Mouse (Mus musculus) bone marrow macrophage, adult 2 months (primary cell): ENCODE data around the gene Cep126. TPM values are rescaled to one million over a fixed set of nuclear protein-coding genes. Genes with fewer than 3 reads are reported as not detected.
A peak's percentile ranks its signal among the peaks of the same experiment; 100 is the strongest.

Source experiments
- H3K27ac ChIP-seq: 2 replicates; pipeline ENCODE4 v1.5.1; 2012; ENCODE audit warnings: low read depth, low read length; ENCODE audit not compliant: insufficient read depth
- H3K4me1 ChIP-seq: 2 replicates; pipeline ENCODE4 v1.6.1; 2012; ENCODE audit warnings: low read length; ENCODE audit not compliant: control insufficient read depth, insufficient read depth
- H3K4me3 ChIP-seq: 2 replicates; pipeline ENCODE4 v1.5.1; 2012; ENCODE audit warnings: mild to moderate bottlenecking, low read length, moderate library complexity; ENCODE audit not compliant: insufficient read depth
- CTCF ChIP-seq: IDR thresholded peaks from 2 replicates; pipeline ENCODE4 v1.5.1; 2012; ENCODE audit warnings: low read depth, mild to moderate bottlenecking, low read length, moderate library complexity
- POLR2A ChIP-seq: IDR thresholded peaks from 2 replicates; pipeline ENCODE4 v1.6.1; 2012; ENCODE audit warnings: mild to moderate bottlenecking, low read depth, low read length, borderline replicate concordance
- polyA plus RNA-seq: library from polyadenylated mRNA; stranded (reverse); fragments of >200 nt; gene quantifications from 2 replicates; pipeline ENCODE4 v1.2.4, GENCODE M21; 2012; ENCODE audit not compliant: missing spikeins, insufficient read depth, insufficient read length

Cep126 gene
- not detected in 2 replicates for polyA plus RNA-seq

DNA sequence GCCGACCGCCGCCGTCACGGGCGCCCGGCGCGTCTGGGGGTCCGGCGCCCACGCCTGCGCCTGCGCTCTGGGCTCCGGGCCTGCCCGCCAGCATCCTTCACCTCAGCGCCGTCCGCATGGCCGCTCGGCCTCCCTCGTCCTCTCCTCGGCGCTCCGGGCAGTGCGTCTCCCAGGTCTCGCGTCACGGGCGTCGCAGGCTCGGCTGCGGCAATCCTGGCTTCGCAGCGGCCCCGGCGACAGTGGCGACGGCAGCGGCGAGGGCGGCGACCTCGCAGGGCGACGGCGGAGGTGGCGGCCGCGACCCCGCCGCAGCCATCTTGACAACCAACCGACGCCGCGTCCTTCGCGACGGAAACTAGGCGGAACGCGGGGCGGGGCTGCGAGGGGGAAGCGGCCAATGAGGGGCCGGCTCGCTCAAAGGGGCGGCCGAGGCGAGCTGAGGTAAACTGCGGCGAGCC is at the start of gene Cep126:
TSS of gene Cep126 (minus strand) at position 178 of the 458 bp plus-strand sequence.
- H3K4me3 ChIP-seq, result peak within 1 kb of the TSS; percentile 47

DNA sequence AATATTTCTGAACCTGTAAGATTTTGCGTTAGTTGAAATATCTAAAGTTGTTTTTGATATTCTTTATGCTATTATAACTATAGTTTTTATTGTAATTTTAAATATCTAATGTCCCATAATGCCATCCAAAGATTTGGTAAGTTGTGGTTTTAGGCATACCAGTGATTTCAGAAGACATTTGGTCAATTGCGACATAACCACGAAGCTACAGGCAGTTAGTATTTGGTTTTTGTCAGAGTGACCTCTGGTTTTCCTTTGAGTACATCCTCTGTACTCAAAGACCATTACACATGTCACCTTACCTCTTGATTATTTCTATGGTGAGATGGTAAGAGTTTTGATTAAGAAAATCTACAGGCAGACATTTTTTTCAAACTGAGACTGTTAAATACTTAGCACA is 45.5 kb upstream of the Cep126 start:
- Histone ChIP-seq H3K4me1 (no peaks in the 10 kb centered on the region), H3K27ac (no peak overlapping the region), H3K4me3 (no peak overlapping the region)
- TF ChIP-seq POLR2A, result no peak
- no peak for TF ChIP-seq CTCF

More for the DNA sequence above, at the start of gene Cep126:
- no peak for TF ChIP-seq POLR2A
- no peak for TF ChIP-seq CTCF
- no peaks in the 10 kb centered on the region for H3K4me1 ChIP-seq
- no peak within 1 kb of the TSS for H3K27ac ChIP-seq

DNA sequence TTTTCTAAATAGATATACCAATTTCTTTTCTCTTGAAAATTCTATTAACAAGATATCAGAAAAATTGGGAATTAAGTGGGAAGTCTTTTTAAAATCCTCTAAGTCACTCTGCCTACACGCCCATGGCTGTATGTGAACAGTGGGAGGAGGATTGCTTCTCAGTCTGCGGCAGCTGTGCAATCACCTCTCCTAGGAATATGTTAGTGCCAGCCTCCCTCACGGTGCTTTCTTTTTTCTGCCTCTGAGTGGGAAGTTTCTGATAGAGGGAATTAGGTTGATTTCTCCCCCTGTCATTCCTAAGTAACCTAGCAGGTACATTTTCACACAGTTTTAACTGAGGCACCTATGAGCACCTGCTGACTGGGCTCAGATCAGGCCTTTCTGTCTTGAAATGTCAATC is 43.0 kb upstream of the Cep126 start:
- no peak overlapping the region for H3K27ac ChIP-seq
- H3K4me3 ChIP-seq, result no peak overlapping the region
- no peak for TF ChIP-seq CTCF
- no peak for TF ChIP-seq POLR2A

DNA sequence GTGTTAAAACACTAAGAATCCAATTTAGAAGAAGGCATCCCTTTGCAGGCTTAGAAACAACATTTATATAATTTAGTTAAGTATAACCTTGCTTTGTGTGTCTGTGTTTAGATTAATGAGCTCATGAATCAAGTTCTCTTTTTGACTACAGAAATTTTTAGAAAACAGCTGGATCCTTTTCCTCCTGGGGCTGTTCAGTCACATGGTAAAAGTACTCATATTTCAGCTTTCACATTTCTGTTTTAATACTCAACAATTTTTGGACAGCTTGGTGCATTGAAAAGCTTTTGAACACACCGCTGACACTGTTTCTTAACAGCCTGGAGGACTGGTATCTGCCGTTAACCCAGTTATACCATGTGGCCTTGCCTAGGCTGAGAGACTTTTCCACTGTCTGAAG is 22.9 kb upstream of the Cep126 start:
- Histone ChIP-seq H3K4me1 (no peaks in the 10 kb centered on the region), H3K4me3 (no peak overlapping the region), H3K27ac (no peak overlapping the region)
- no peak for TF ChIP-seq CTCF
- no peak for TF ChIP-seq POLR2A

More for the DNA sequence above, 43.0 kb upstream of the Cep126 start:
- no peaks in the 10 kb centered on the region for H3K4me1 ChIP-seq

DNA sequence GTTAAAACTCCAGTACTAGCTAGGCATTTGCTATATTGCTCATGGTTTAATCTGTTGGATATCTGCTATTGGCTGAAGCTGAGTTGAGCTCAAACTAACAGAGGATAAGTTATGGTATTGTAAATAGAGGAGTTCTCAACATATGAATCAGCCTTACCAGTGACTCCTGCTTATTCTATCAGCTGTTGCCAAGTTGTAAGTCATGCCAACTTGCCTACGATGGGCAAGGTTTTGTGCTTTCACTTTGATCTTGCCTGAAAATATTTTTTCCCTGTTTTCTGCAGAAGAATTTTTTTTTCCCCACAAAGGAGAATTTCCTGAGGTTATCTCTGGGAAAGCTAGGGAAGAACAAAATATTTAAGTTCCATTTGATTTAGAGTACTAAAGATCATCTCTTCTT is 5.4 kb upstream of the Cep126 start:
- no peak for TF ChIP-seq POLR2A
- TF ChIP-seq CTCF, result no peak
- no peak overlapping the region for H3K4me3 ChIP-seq
- H3K27ac ChIP-seq, result no peak overlapping the region
- no peaks in the 10 kb centered on the region for H3K4me1 ChIP-seq

DNA sequence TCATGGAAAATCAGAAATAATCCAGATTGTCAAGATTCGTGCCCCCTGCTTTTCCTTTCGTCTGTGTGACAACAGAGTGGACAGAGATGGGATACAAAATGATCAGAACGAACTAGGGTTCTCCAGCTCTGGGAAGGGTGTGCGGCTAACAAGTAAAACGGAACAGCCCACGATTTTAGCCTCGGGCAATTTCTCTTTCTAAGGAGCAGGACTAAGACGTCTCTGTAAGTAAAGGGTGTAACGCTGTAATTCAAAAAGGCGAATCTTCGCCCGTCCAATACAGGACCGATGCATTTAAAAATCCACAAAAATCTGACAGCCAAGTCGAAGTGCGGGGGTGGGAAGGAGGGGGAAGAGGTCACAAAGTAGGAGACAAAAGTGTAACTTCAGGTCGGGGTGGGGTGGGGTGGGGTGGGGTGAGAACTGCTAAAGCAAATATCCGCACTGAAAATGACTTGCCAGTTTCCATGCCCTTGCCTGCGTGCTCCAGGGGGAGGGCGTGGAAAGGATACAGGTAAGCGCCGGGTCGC is 443 bp downstream of the Cep126 start:
- H3K27ac ChIP-seq, result no peak overlapping the region
- H3K4me3 ChIP-seq, result peak overlapping the region; percentile 47
- TF ChIP-seq POLR2A, result no peak
- no peak for TF ChIP-seq CTCF
- no peaks in the 10 kb centered on the region for H3K4me1 ChIP-seq

DNA sequence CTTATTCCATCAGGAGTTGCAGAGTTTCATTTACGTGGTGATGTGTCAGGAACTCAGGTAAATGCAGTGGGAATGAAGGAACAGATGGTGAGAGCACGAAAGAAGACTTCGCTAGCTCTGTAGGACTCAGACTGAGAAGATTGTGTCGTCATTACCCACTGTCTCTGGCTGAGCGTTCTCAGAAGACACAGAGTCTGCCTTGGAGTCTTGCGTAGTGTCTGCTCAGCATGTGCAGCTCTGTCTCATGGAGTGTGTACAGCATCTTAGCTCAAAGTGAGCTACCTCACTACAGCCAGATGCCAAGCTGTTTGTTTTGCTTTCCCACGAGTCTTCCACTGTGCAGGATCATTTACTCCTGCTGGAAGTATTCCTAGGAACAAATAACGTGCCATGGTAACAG is 10.6 kb downstream of the Cep126 start:
- Histone ChIP-seq H3K4me3 (no peak overlapping the region), H3K27ac (no peak overlapping the region), H3K4me1 (no peaks in the 10 kb centered on the region)
- TF ChIP-seq POLR2A (no peak), CTCF (no peak)

DNA sequence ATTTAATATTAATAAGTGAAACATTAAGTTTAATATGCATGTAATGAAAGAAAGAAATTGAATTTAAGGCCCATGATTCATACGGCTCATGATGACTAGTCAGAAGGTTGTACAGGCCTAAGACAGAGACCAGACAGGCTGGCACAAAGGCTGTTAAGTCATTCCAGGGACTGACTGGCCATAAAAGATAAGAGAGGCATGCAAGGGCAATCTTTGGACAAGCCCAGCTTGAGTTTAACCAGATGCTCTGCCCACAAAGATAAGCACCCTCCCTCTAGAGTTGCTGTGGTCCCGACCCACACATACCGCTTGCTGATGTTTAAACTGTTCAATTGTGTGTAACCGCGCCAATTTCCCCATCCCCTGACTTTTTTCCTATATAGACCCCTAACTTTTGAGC is 19.6 kb downstream of the Cep126 start:
- TF ChIP-seq POLR2A (no peak), CTCF (no peak)

DNA sequence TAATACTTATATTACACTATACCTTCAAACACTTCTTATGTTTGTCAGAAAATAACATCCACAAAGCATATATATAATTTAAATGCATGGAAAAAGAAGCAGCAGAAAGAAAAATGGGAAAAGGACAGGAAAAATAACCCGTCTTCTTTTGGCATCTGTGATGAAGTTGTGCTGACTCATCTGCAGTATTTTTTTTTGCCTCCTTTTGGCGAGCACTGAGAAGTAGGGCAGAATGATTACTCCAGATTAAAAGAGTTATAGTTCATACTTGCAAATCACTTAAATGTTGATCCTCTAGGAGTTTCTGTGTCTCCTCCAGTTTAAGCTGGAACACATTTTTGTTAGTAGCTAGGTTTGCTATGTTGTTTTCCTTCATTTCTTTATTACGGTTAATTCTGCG is 31.0 kb downstream of the Cep126 start:
- H3K27ac ChIP-seq, result no peak overlapping the region
- H3K4me1 ChIP-seq, result no peaks in the 10 kb centered on the region
- H3K4me3 ChIP-seq, result no peak overlapping the region
- TF ChIP-seq POLR2A (no peak), CTCF (no peak)

More for the DNA sequence above, 19.6 kb downstream of the Cep126 start:
- Histone ChIP-seq H3K4me3 (no peak overlapping the region), H3K4me1 (no peaks in the 10 kb centered on the region), H3K27ac (no peak overlapping the region)

DNA sequence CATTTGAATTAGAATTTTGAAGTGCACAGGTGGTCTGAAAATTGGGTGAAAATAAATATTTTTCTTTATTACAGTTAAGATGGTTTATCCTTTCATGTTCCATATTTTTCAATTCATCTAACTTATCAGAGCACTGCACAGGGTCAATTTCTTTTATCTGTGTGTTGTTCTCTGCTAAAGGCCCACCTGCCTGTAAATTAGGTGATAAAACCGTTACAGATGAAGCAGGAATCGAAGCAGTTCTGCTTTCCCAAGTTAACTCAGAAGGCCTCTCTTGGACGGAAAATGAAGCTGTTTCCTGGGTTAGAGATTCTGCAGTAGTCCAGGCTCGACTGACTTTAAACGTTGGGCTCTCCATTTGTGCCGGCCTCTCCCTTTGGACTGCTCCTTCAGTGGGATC is 33.1 kb downstream of the Cep126 start:
- no peak overlapping the region for H3K4me3 ChIP-seq
- H3K4me1 ChIP-seq, result no peaks in the 10 kb centered on the region
- TF ChIP-seq CTCF, result no peak
- TF ChIP-seq POLR2A, result no peak
- H3K27ac ChIP-seq, result no peak overlapping the region
